Mouse (Mus musculus) brain, embryonic 14.5 days (tissue): ENCODE measurements around the gene Nell1.

Source experiments
- CTCF ChIP-seq: fragments of 200-500 bp; IDR thresholded peaks from 2 replicates; pipeline ENCODE4 v1.5.1; 2012; ENCODE audit warnings: inconsistent platforms, mild to moderate bottlenecking, moderate library complexity, borderline replicate concordance; ENCODE audit not compliant: insufficient read depth, insufficient read length; ENCODE audit errors: extremely low read depth
- POLR2A ChIP-seq: fragments of 200-500 bp; IDR thresholded peaks from 2 replicates; pipeline ENCODE4 v1.6.1; 2012; ENCODE audit warnings: mild to moderate bottlenecking, inconsistent platforms, borderline replicate concordance; ENCODE audit not compliant: poor library complexity, insufficient read depth, insufficient read length, severe bottlenecking; ENCODE audit errors: extremely low read depth

GRCm38 (mm10) chr7:50228273-50228672, 253.6 kb downstream of the Nell1 start:
- TF ChIP-seq POLR2A (no peak), CTCF (no peak)
